Mouse (Mus musculus) kidney, postnatal 10 days (tissue): ENCODE measurements at regions not wholly inside any gene's neighbourhood (a gene's known extent, or its start where the extent isn't known, plus 50 kb on each side); places are given as distances from the start of the nearest gene placed in this dataset.

Experiments
- DNase-seq: peaks from one replicate; pipeline ENCODE4 v3.0.0; 2021; ENCODE audit warnings: mixed read lengths

DNA sequence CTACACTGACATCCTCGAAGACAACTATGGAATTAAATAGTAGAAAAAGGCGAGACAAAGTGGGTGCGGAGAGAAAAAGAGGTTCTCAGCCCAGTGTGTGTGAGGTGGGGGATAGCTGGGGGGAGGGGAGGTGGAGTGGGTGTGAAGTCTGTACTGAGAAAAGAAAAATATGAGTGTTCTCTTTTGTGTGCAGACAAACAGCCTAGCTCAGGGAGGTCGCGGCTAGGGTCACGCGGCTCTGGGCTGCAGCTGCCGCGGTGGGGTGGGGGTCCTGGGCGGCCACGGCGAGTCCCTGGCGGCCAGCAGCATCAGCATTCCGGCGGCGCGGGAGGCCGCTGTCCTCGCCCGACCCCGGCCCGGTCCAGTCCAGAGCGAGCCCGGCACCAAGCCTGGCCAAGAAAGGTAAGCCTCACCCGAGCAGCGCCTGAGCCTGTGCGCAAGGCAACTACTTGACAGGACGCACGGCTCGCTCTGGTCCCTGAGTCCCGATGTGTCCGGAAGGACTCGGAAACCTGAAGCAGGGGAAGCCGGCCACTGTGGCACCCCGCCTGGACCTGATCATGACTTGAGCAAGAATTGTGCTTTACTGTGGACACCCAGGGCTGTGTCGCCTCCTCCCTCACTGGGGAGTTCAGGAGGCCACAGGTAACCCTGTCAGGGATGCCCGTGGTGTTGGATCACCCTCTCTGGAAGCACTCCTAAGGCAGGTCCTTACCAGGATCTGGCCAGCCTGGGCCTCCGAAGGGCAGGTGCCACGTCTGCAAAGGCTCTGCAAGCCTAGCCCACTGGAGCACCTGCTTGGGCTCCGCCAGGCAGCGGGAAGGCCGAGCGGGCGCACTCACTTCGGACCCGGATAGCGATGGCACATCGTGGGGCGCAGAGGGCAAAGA lies 91.4 kb upstream of the Dio3 start:
- DNase-seq = peak; percentile 22

- DNase-seq = no peak
These were observed 90.7 kb upstream of the Dio3 start for GRCm38 (mm10) chr12:110188136-110188631.

- no peak for DNase-seq
These were observed 90.1 kb upstream of the Dio3 start for GRCm38 (mm10) chr12:110188641-110189328.

- DNase-seq = peak; percentile 23
These were observed 89.6 kb upstream of the Dio3 start for GRCm38 (mm10) chr12:110189329-110189642.

DNA sequence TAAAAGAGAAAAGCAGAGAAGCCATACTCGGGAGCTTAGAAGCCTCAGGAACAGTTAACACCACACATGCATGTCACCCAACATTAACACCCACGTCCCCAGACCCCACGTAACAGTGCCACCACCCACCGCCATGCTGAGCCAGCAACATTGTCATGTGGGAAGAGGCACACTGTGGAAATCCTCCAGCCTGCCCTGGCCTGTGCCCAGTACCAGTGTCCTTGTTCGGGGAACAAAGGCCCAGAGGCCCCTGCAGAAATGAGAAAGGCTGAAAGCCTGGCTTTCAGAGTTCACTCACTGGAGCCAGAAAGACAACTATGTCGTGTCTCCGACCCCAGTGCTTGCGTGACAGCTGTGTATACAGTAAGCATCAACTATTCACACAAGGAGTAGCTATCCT lies 86.7 kb upstream of the Dio3 start:
- DNase-seq = no peak

GRCm38 (mm10) chr12:110197366-110197765 lies 81.5 kb upstream of the Dio3 start:
- DNase-seq = no peak

DNA sequence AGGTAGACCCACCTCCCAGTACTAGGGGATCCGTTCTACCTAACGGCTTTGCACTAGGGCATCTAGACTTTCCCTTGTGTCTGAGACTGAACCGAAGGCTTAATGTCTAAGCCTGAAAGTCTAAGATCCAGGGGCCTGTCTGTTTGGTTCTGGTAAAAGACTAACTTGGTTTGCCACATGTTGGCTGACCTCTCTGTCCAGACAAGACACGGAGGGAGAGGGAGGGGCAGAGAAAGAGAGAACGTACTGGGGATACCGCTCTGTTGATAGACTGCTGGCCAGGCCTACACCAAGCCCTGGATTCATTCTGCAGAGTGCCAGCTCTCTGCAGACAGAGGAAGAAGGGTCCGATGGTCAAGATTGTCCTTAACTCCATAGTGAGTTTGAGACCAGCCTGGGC lies 78.4 kb upstream of the Dio3 start:
- DNase-seq = peak; percentile 40

- no peak for DNase-seq
These were observed 78.0 kb upstream of the Dio3 start for GRCm38 (mm10) chr12:110200887-110201286.

GRCm38 (mm10) chr12:110203271-110204014 lies 75.4 kb upstream of the Dio3 start:
- no peak for DNase-seq

DNA sequence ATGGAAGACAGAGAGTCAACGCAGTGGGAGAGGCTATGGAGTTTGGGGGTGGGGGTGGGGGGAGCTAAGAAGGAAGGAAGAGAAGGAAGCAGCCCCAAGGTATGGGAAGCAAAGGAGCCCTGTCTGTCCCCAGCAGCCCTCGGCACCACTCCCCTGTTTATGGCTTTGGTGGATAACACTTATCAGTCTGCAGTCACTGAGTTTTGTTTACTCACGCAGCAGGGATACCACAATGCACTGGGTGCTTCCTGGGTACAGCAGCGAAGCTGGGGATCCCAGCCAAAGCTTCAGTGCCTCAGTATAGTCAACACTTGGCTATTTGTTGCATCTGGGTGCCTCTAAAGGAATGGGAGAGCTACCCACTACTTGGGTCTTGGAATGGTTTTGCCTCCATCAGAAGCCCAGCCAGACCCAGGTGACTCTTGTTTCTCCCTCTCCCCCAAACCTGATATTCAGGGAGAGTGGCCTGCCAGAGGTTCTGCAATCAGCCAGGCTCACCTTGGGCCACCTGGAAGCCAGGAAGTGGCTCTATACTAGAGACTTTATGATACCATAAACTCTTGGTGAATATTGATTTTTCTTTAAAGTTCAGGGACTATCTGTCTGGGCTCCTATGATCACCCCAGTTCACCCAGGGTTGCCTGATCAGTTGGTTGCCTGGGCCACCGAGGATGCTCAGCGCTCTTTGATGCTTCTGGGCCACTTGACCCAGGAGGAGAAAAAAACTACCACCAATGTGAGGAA lies 74.5 kb upstream of the Dio3 start:
- DNase-seq = no peak

- DNase-seq = peak; percentile 13
These were observed 72.6 kb upstream of the Dio3 start for GRCm38 (mm10) chr12:110206271-110206670.

DNA sequence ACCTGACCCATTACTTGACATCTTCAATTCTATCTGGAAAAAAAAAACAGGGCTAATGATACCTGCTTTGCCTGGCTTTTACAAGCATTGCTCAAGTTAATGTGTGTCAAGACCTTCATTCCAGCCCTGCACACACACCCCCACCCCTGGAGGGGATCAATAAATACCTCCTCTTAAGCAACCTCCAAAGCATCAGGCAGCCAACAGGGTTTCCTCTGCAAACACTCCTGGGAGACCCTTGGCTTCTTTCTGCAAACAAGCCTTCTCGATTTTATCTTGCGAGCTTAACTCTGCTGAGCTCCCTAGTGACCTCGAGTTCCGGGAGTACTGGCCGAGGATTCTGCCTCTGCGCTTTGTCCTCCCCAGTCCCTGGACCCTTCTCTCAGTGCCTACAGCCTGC lies 72.1 kb upstream of the Dio3 start:
- DNase-seq = peak; percentile 16

- DNase-seq = no peak
These were observed 71.5 kb upstream of the Dio3 start for GRCm38 (mm10) chr12:110207246-110207852.

DNA sequence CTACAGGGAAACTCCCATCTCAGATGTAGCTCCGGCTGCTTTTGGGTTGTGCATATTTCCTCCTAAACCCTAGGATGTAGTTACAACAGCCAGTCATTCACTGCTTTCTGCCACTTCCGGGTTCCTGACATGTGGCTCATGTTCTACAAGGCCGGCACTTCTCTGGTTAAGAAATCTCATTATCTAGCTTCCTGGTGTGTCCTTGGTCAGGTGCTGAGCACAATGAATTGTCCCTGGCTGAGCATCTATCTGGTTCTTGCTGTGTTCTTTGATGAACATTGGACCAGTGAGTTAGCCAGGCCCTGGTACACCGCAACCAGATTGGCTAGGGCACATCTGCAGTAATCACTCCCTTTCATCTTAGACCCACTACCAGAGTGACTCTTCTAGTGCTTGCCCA lies 66.2 kb upstream of the Dio3 start:
- no peak for DNase-seq

GRCm38 (mm10) chr12:110214833-110215232 lies 64.0 kb upstream of the Dio3 start:
- DNase-seq = peak; percentile 22

GRCm38 (mm10) chr12:110215311-110215710 lies 63.6 kb upstream of the Dio3 start:
- peak; percentile 52 for DNase-seq

DNA sequence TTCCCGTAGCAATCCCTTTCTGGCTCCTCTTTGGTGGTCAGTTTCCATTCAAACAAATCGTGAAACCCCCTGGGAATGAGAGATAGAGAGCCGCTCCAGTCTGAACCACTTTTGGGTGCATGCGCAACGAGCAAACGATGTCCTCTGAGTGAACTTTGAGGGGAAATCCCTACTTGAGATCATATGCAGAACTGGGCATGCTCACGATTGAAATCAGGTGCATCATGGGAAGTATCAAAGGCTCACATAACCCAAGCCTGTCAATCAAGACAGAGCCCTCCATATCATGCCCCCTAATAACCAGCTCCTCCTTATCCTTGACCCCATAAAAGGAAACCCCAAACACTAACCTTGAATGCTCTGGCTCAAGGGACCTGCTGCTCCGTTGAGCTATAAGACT lies 59.1 kb upstream of the Dio3 start:
- DNase-seq = no peak

GRCm38 (mm10) chr12:110220516-110220915 lies 58.4 kb upstream of the Dio3 start:
- DNase-seq = peak; percentile 80

DNA sequence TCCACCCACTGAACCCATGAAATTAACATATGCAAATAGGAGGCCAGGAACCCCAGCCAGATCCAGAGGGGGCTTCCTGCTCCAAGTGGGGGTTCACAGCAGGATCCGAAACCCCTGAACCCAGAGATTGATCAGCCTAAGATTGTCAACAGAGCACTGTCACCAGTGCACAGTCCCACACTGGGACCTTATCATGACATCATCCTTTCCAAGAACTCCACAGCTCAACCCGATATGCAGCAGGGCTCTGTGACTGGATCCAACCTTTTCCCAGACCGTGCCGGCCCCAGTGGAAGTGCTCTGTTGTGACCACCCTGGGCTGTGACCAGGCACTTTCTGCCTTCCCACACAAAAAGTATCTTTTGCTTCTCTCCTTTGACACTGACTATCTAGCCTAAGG lies 57.7 kb upstream of the Dio3 start:
- no peak for DNase-seq

DNA sequence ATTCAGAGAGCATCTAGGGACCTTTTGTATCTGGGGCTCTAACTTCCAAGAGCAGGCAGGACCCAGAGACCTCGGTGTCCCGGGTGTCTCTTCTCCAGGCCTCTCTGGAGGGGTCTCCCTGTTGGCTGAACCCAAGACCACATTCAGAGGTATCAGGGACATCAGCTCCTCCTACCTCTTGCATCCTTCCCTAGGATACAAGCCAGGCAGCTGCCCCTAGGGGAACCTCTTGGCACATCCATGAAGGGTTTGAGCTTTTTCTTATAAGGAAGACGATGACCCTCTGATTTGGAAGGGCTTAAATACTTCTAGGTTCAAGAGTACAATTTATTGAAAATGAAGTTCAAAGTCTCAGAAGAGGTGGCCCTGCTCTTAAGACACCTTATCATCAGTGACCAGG lies 57.2 kb upstream of the Dio3 start:
- DNase-seq = no peak

DNA sequence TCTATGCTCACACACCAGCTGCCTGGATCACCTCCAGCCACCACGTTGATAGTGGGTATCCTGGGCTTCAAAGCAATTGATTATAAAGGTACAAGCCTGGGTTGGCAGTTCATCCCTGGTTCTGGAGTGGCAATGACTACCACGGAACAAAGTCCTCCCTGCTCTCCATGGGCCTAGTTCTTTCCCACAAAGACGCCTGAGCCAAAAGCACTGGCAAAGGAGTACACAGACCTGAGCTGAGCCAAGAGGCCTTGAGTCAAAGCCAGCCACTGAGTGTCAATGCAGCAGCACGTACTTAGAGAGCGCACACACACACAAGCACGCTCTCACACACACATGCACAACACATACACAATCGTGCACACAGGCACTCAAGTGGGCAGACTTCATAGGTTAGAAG lies 54.6 kb upstream of the Dio3 start:
- DNase-seq = no peak

DNA sequence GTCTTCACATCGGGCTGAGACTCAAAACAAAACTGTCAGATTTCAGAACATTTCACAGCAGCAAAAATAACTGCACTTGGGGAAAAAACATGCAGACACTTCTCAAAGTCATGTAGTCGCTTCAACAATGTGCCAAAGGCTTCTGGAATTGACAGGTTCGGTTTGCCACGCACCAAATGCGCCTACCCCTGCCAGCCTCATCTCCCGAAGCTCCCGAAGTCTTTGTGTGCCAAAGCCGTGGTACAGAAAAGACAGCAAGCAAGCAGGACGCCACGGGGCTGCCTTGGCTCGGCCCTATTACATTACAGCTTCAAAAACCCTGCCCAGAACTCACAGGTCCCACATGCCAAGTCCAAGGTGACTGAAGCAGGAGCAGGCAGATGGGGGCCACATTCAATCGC lies 50.9 kb upstream of the Dio3 start:
- DNase-seq = no peak
